Mouse (Mus musculus) lung, postnatal 0 days (tissue): Measurements from ENCODE around the gene Usp39.

Source experiments
- CTCF ChIP-seq: IDR thresholded peaks from 2 replicates; pipeline ENCODE4 v1.5.1; 2016; ENCODE audit warnings: antibody characterized with exemption, mild to moderate bottlenecking
- EP300 ChIP-seq: IDR thresholded peaks from 2 replicates; pipeline ENCODE4 v1.6.1; 2016; ENCODE audit warnings: antibody characterized with exemption, mild to moderate bottlenecking, control low read depth

DNA sequence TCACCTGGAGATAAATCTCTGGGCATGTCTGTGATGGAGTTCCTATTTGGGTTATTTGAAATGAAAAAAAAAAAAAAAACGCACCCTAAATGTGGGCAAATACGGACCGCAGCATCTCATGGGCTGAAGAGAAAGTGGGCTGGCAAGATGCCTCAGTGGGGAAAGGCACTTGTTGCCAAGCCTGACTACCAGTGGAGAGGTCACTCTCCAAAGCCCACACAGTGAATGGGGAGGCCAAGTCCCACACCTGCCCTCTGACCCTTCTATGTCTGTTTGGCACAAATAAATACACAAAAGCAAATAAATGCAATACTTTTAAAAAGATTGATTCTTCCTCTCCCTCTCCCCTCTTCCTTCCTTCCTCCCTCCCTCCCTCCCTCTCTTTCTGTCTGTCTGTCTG is 55.5 kb downstream of the Usp39 start:
- TF ChIP-seq CTCF: no peak
- TF ChIP-seq EP300: no peak
